Mouse (Mus musculus) liver, adult 2 months (tissue): ENCODE measurements around the gene Gm10553.
"Not testable (repeated sequence)": the region's sequence is repeated elsewhere in the genome, so short reads cannot be mapped to it uniquely, and the experiment has no call there.

ENCODE experiments used
- CTCF ChIP-seq: fragments of 200-500 bp; IDR thresholded peaks from 2 replicates; pipeline ENCODE4 v1.5.1; 2011; ENCODE audit warnings: low read depth, low read length, control low read depth
- POLR2A ChIP-seq: fragments of 200-500 bp; IDR thresholded peaks from 2 replicates; pipeline ENCODE4 v1.6.1; 2011; ENCODE audit warnings: low read length, control low read depth; ENCODE audit not compliant: insufficient read depth; ENCODE audit errors: extremely low read depth

- TF ChIP-seq CTCF, POLR2A: not testable (repeated sequence)
Measured at GRCm38 (mm10) chr1:85112889-85113288, 12.9 kb downstream of the Gm10553 start.
